Mouse (Mus musculus): Measurements from ENCODE around the gene Galnt11. TPM values are rescaled to one million over a fixed set of nuclear protein-coding genes. Genes with fewer than 3 reads are reported as not detected.

Galnt11 gene
- polyA plus RNA-seq, 1 experiment: 9.1 TPM

GRCm38 (mm10) chr5:25247036-25247435 lies 25.3 kb downstream of the Galnt11 start:
- no peaks in the 10 kb centered on the region for H3K27me3 ChIP-seq (ENCODE audit: control insufficient read depth, insufficient read depth, insufficient read length)
- TF ChIP-seq CEBPB (IDR thresholded peaks at IDR 0.05; ENCODE audit: low read depth): no peak
- peaks cover 6% of the 10 kb centered on the region for H3K36me3 ChIP-seq (ENCODE audit: control insufficient read depth, insufficient read depth)
- no peak overlapping the region for H3K4me3 ChIP-seq (ENCODE audit: insufficient read depth, poor library complexity, severe bottlenecking)
- no peaks in the 10 kb centered on the region for H3K79me2 ChIP-seq (ENCODE audit: control insufficient read depth, insufficient read depth)
- no peaks in the 10 kb centered on the region for H3K79me3 ChIP-seq (ENCODE audit: low read depth)
- H3ac ChIP-seq (ENCODE audit: control insufficient read depth, insufficient read length, low read depth): no peak overlapping the region

- TF ChIP-seq CTCF (IDR thresholded peaks at IDR 0.05; ENCODE audit: control insufficient read depth, insufficient read depth, insufficient read length) (no peak), FOSL1 (IDR thresholded peaks at IDR 0.05; ENCODE audit: insufficient read depth, low read length, poor library complexity, severe bottlenecking) (no peak), CEBPB (IDR thresholded peaks at IDR 0.05; ENCODE audit: low read depth) (no peak), MAX (IDR thresholded peaks at IDR 0.05) (no peak), MYOG (IDR thresholded peaks at IDR 0.05; ENCODE audit: control insufficient read depth, extremely low read depth, insufficient read length) (no peak), USF1 (IDR thresholded peaks at IDR 0.05; ENCODE audit: low read depth) (no peak), MYOD1 (IDR thresholded peaks at IDR 0.05; ENCODE audit: control insufficient read depth, insufficient read length, low read depth) (no peak)
- H3K79me3 ChIP-seq (ENCODE audit: low read depth): no peaks in the 10 kb centered on the region
- H3K4me3 ChIP-seq (ENCODE audit: insufficient read depth, poor library complexity, severe bottlenecking): no peak overlapping the region
- H3K27me3 ChIP-seq (ENCODE audit: control insufficient read depth, insufficient read depth, insufficient read length): no peaks in the 10 kb centered on the region
- no peak overlapping the region for H3ac ChIP-seq (ENCODE audit: control insufficient read depth, insufficient read length, low read depth)
- H3K36me3 ChIP-seq (ENCODE audit: control insufficient read depth, insufficient read depth): peaks cover 31% of the 10 kb centered on the region
- H3K79me2 ChIP-seq (ENCODE audit: control insufficient read depth, insufficient read depth): no peaks in the 10 kb centered on the region
These were observed 30.7 kb downstream of the Galnt11 start for GRCm38 (mm10) chr5:25252423-25252822.

GRCm38 (mm10) chr5:25252825-25253544 lies 31.3 kb downstream of the Galnt11 start:
- H3K79me3 ChIP-seq (ENCODE audit: low read depth): no peaks in the 10 kb centered on the region
- H3K4me3 ChIP-seq (ENCODE audit: insufficient read depth, poor library complexity, severe bottlenecking): no peak overlapping the region
- H3K79me2 ChIP-seq (ENCODE audit: control insufficient read depth, insufficient read depth): no peaks in the 10 kb centered on the region
- H3K27me3 ChIP-seq (ENCODE audit: control insufficient read depth, insufficient read depth, insufficient read length): no peaks in the 10 kb centered on the region
- TF ChIP-seq MAX (IDR thresholded peaks at IDR 0.05) (no peak), USF1 (IDR thresholded peaks at IDR 0.05; ENCODE audit: low read depth) (no peak), MYOG (IDR thresholded peaks at IDR 0.05; ENCODE audit: control insufficient read depth, extremely low read depth, insufficient read length) (no peak), FOSL1 (IDR thresholded peaks at IDR 0.05; ENCODE audit: insufficient read depth, low read length, poor library complexity, severe bottlenecking) (no peak), MYOD1 (IDR thresholded peaks at IDR 0.05; ENCODE audit: control insufficient read depth, insufficient read length, low read depth) (no peak), CEBPB (IDR thresholded peaks at IDR 0.05; ENCODE audit: low read depth) (no peak), CTCF (IDR thresholded peaks at IDR 0.05; ENCODE audit: control insufficient read depth, insufficient read depth, insufficient read length) (no peak)
- H3ac ChIP-seq (ENCODE audit: control insufficient read depth, insufficient read length, low read depth): no peak overlapping the region
- peaks cover 31% of the 10 kb centered on the region for H3K36me3 ChIP-seq (ENCODE audit: control insufficient read depth, insufficient read depth)

- no peak for TF ChIP-seq CTCF (IDR thresholded peaks at IDR 0.05; ENCODE audit: control insufficient read depth, insufficient read depth, insufficient read length)
- no peak for TF ChIP-seq MYOG (IDR thresholded peaks at IDR 0.05; ENCODE audit: control insufficient read depth, extremely low read depth, insufficient read length)
- TF ChIP-seq USF1 (IDR thresholded peaks at IDR 0.05; ENCODE audit: low read depth): no peak
- TF ChIP-seq MAX (IDR thresholded peaks at IDR 0.05): no peak
- no peak for TF ChIP-seq MYOD1 (IDR thresholded peaks at IDR 0.05; ENCODE audit: control insufficient read depth, insufficient read length, low read depth)
- TF ChIP-seq FOSL1 (IDR thresholded peaks at IDR 0.05; ENCODE audit: insufficient read depth, low read length, poor library complexity, severe bottlenecking): no peak
- no peak for TF ChIP-seq CEBPB (IDR thresholded peaks at IDR 0.05; ENCODE audit: low read depth)
- Histone ChIP-seq H3K4me3 (ENCODE audit: insufficient read depth, poor library complexity, severe bottlenecking) (no peak overlapping the region), H3K79me3 (ENCODE audit: low read depth) (no peaks in the 10 kb centered on the region), H3K27me3 (ENCODE audit: control insufficient read depth, insufficient read depth, insufficient read length) (no peaks in the 10 kb centered on the region), H3K36me3 (ENCODE audit: control insufficient read depth, insufficient read depth) (peaks cover 32% of the 10 kb centered on the region), H3ac (ENCODE audit: control insufficient read depth, insufficient read length, low read depth) (no peak overlapping the region), H3K79me2 (ENCODE audit: control insufficient read depth, insufficient read depth) (no peaks in the 10 kb centered on the region)
These were observed 32.8 kb downstream of the Galnt11 start for GRCm38 (mm10) chr5:25254491-25254890.

- peaks cover 33% of the 10 kb centered on the region for H3K36me3 ChIP-seq (ENCODE audit: control insufficient read depth, insufficient read depth)
These were observed 35.0 kb downstream of the Galnt11 start for GRCm38 (mm10) chr5:25256686-25257085.

GRCm38 (mm10) chr5:25261452-25261851 lies 39.7 kb downstream of the Galnt11 start:
- Histone ChIP-seq H3K79me3 (ENCODE audit: low read depth) (no peaks in the 10 kb centered on the region), H3K36me3 (ENCODE audit: control insufficient read depth, insufficient read depth) (peaks cover 14% of the 10 kb centered on the region), H3K79me2 (ENCODE audit: control insufficient read depth, insufficient read depth) (no peaks in the 10 kb centered on the region), H3ac (ENCODE audit: control insufficient read depth, insufficient read length, low read depth) (no peak overlapping the region), H3K4me3 (ENCODE audit: insufficient read depth, poor library complexity, severe bottlenecking) (no peak overlapping the region), H3K27me3 (ENCODE audit: control insufficient read depth, insufficient read depth, insufficient read length) (no peaks in the 10 kb centered on the region)
- TF ChIP-seq MYOD1 (IDR thresholded peaks at IDR 0.05; ENCODE audit: control insufficient read depth, insufficient read length, low read depth) (no peak), MAX (IDR thresholded peaks at IDR 0.05) (no peak), MYOG (IDR thresholded peaks at IDR 0.05; ENCODE audit: control insufficient read depth, extremely low read depth, insufficient read length) (no peak), CEBPB (IDR thresholded peaks at IDR 0.05; ENCODE audit: low read depth) (no peak), FOSL1 (IDR thresholded peaks at IDR 0.05; ENCODE audit: insufficient read depth, low read length, poor library complexity, severe bottlenecking) (no peak), CTCF (IDR thresholded peaks at IDR 0.05; ENCODE audit: control insufficient read depth, insufficient read depth, insufficient read length) (no peak), USF1 (IDR thresholded peaks at IDR 0.05; ENCODE audit: low read depth) (no peak)

More at GRCm38 (mm10) chr5:25256686-25257085, 35.0 kb downstream of the Galnt11 start:
- TF ChIP-seq CEBPB (IDR thresholded peaks at IDR 0.05; ENCODE audit: low read depth) (no peak), MYOD1 (IDR thresholded peaks at IDR 0.05; ENCODE audit: control insufficient read depth, insufficient read length, low read depth) (no peak), CTCF (IDR thresholded peaks at IDR 0.05; ENCODE audit: control insufficient read depth, insufficient read depth, insufficient read length) (no peak), MYOG (IDR thresholded peaks at IDR 0.05; ENCODE audit: control insufficient read depth, extremely low read depth, insufficient read length) (no peak), MAX (IDR thresholded peaks at IDR 0.05) (no peak), USF1 (IDR thresholded peaks at IDR 0.05; ENCODE audit: low read depth) (no peak), FOSL1 (IDR thresholded peaks at IDR 0.05; ENCODE audit: insufficient read depth, low read length, poor library complexity, severe bottlenecking) (no peak)
- Histone ChIP-seq H3ac (ENCODE audit: control insufficient read depth, insufficient read length, low read depth) (no peak overlapping the region), H3K4me3 (ENCODE audit: insufficient read depth, poor library complexity, severe bottlenecking) (no peak overlapping the region), H3K27me3 (ENCODE audit: control insufficient read depth, insufficient read depth, insufficient read length) (no peaks in the 10 kb centered on the region), H3K79me3 (ENCODE audit: low read depth) (no peaks in the 10 kb centered on the region), H3K79me2 (ENCODE audit: control insufficient read depth, insufficient read depth) (no peaks in the 10 kb centered on the region)

Measured in C2C12 (cell line).